ENCODE assay signal across 8 mouse cellular contexts in genomic region chr13:55328171-55328570, GRCm38 (mm10). TPM values are rescaled to one million over a fixed set of nuclear protein-coding genes. Genes with fewer than 3 reads are reported as not detected.
A peak's percentile ranks its signal among the peaks of the same experiment; 100 is the strongest.
DNase-seq lines count a peak whose midpoint lies in the region; ATAC-seq and TF ChIP-seq lines count a peak whose summit lies in the region.

No protein-coding gene starts in this region.

- H3K4me2 ChIP-seq in forebrain, embryonic 13.5 days, result peak overlapping the region; percentile 68
- H3K4me2 ChIP-seq in limb, embryonic 14.5 days (replicated peaks; ENCODE audit: low read depth, low read length, severe bottlenecking), result peak overlapping the region; percentile 91
- H3K4me2 ChIP-seq in stomach, embryonic 15.5 days, result peak overlapping the region; percentile 96

- H3K4me3 ChIP-seq in spleen, adult 2 months (ENCODE audit: extremely low read depth, insufficient read depth, insufficient read length), result peak overlapping the region; percentile 4; the same call in 1 of the 2 replicates
- peak overlapping the region; percentile 64 for H3K4me3 ChIP-seq in forebrain, embryonic 13.5 days
- peak overlapping the region; percentile 77 for H3K4me3 ChIP-seq in limb, embryonic 14.5 days (replicated peaks; ENCODE audit: low read length)
- H3K4me3 ChIP-seq in stomach, embryonic 15.5 days (replicated peaks), result peak overlapping the region; percentile 75
- H3K4me3 ChIP-seq in lung, adult 2 months (replicated peaks; ENCODE audit: extremely low read depth, low read depth, low read length), result no peak overlapping the region

- no peak for TF ChIP-seq POLR2A in spleen, adult 2 months (IDR thresholded peaks at IDR 0.05; ENCODE audit: low read depth, low read length)
- TF ChIP-seq POLR2A in limb, embryonic 14.5 days (IDR thresholded peaks at IDR 0.05; ENCODE audit: borderline replicate concordance, extremely low read depth, insufficient read depth, insufficient read length), result no peak
- no peak for TF ChIP-seq POLR2A in lung, adult 2 months (IDR thresholded peaks at IDR 0.05; ENCODE audit: borderline replicate concordance, extremely low read depth, low read depth, low read length)

- TF ChIP-seq CTCF in spleen, adult 2 months (IDR thresholded peaks at IDR 0.05; ENCODE audit: extremely low read depth, insufficient read depth, insufficient read length, insufficient replicate concordance), result no peak
- TF ChIP-seq CTCF in lung, adult 2 months (IDR thresholded peaks at IDR 0.05; ENCODE audit: insufficient read depth, low read length), result no peak

- peaks cover 21% of the 10 kb centered on the region for H3K36me3 ChIP-seq in spleen, adult 2 months (ENCODE audit: control insufficient read depth, insufficient read depth, low read length)
- H3K36me3 ChIP-seq in forebrain, embryonic 13.5 days (ENCODE audit: poor library complexity, severe bottlenecking), result peaks cover 32% of the 10 kb centered on the region
- peaks cover 29% of the 10 kb centered on the region for H3K36me3 ChIP-seq in limb, embryonic 14.5 days (ENCODE audit: control insufficient read depth, insufficient read depth, low read length)
- peaks cover 27% of the 10 kb centered on the region for H3K36me3 ChIP-seq in stomach, embryonic 15.5 days

- H3K4me1 ChIP-seq in spleen, adult 2 months (ENCODE audit: control insufficient read depth, insufficient read depth, insufficient read length), result peaks cover 16% of the 10 kb centered on the region; the same call in 1 of the 2 replicates
- H3K4me1 ChIP-seq in forebrain, embryonic 13.5 days, result peaks cover 47% of the 10 kb centered on the region
- H3K4me1 ChIP-seq in limb, embryonic 14.5 days (ENCODE audit: control insufficient read depth, insufficient read depth, low read length), result peaks cover 31% of the 10 kb centered on the region
- H3K4me1 ChIP-seq in stomach, embryonic 15.5 days, result peaks cover 51% of the 10 kb centered on the region
- H3K4me1 ChIP-seq in lung, adult 2 months (ENCODE audit: control insufficient read depth, insufficient read depth, low read length), result peaks cover 8% of the 10 kb centered on the region

- ATAC-seq in forebrain, embryonic 13.5 days, result no peak
- no peak for ATAC-seq in limb, embryonic 14.5 days (ENCODE audit: low FRiP score, low read depth)
- no peak for ATAC-seq in stomach, embryonic 15.5 days (ENCODE audit: insufficient read depth, low FRiP score, low read depth)

- no peak overlapping the region for H3K27ac ChIP-seq in spleen, adult 2 months (ENCODE audit: insufficient read depth, low read length)
- no peak overlapping the region for H3K27ac ChIP-seq in forebrain, embryonic 13.5 days
- no peak overlapping the region for H3K27ac ChIP-seq in limb, embryonic 14.5 days (replicated peaks; ENCODE audit: low read depth, low read length)
- H3K27ac ChIP-seq in stomach, embryonic 15.5 days, result no peak overlapping the region

- no peaks in the 10 kb centered on the region for H3K27me3 ChIP-seq in spleen, adult 2 months (ENCODE audit: control insufficient read depth, insufficient read depth, low read length)
- H3K27me3 ChIP-seq in forebrain, embryonic 13.5 days, result no peaks in the 10 kb centered on the region
- H3K27me3 ChIP-seq in limb, embryonic 14.5 days (ENCODE audit: control insufficient read depth, insufficient read depth, low read length), result no peaks in the 10 kb centered on the region
- no peaks in the 10 kb centered on the region for H3K27me3 ChIP-seq in stomach, embryonic 15.5 days (replicated peaks)

- H3K9ac ChIP-seq in forebrain, embryonic 13.5 days, result peak overlapping the region; percentile 83
- peak overlapping the region; percentile 65 for H3K9ac ChIP-seq in limb, embryonic 14.5 days (ENCODE audit: low read depth, low read length, severe bottlenecking)
- H3K9ac ChIP-seq in stomach, embryonic 15.5 days, result peak overlapping the region; percentile 30

- H3K9me3 ChIP-seq in forebrain, embryonic 13.5 days (replicated peaks), result no peaks in the 10 kb centered on the region
- H3K9me3 ChIP-seq in limb, embryonic 14.5 days (ENCODE audit: control insufficient read depth, low read length), result no peaks in the 10 kb centered on the region
- H3K9me3 ChIP-seq in stomach, embryonic 15.5 days, result no peaks in the 10 kb centered on the region

- 84% methylated on average over 6 of the region's 6 CpGs for WGBS in spleen, adult 2 months
- 88% methylated on average over 6 of the region's 6 CpGs for WGBS in forebrain, embryonic 13.5 days
- 80% methylated on average over 6 of the region's 6 CpGs for WGBS in limb, embryonic 14.5 days
- 88% methylated on average over 6 of the region's 6 CpGs for WGBS in stomach, embryonic 15.5 days
- 87% methylated on average over 6 of the region's 6 CpGs for WGBS in lung, adult 2 months

- DNase-seq in spleen, adult 2 months (ENCODE audit: low read depth in 1 of 2, low spot score in 2 of 2), result no peak
- DNase-seq in spleen, adult 12 weeks (ENCODE audit: low spot score), result no peak
- DNase-seq in limb, embryonic 14.5 days (ENCODE audit: low spot score), result no peak
- DNase-seq in lung, adult 2 months, result no peak
- DNase-seq in cerebellum, postnatal 25 days, result no peak
- DNase-seq in gastrocnemius, postnatal 25 days, result no peak

RNA-seq across cellular contexts. Expression of gene Mxd3, which starts 1.5 kb away (rescaled TPM):
- polyA plus RNA-seq in spleen, adult 2 months (2012; rRNA removed), result 14.3 and 18.5 TPM in 2 replicates
- polyA plus RNA-seq in forebrain, embryonic 13.5 days (2015; fragmentation: Nextera tagmentation; extraction: Ambion mirVana), result 42.8 and 44.6 TPM in 2 replicates
- polyA plus RNA-seq in limb, embryonic 14.5 days (2012; rRNA removed), result 59.8 and 67.0 TPM in 2 replicates
- polyA plus RNA-seq in limb, embryonic 14.5 days (2014; fragmentation: Nextera tagmentation; extraction: Ambion mirVana), result 41.4 and 44.1 TPM in 2 replicates
- polyA plus RNA-seq in stomach, embryonic 15.5 days (2015; fragmentation: Nextera tagmentation; extraction: Ambion mirVana), result 29.2 and 32.1 TPM in 2 replicates
- polyA plus RNA-seq in lung, adult 2 months (2012; rRNA removed), result 1.5 and 2.7 TPM in 2 replicates
- 1 to 10 TPM in 1 of 2 experiments, under 1 TPM in 1; 0.72 to 1.5 TPM for total RNA-seq in gastrocnemius, postnatal 25 days (2021)

RNA-seq across cellular contexts. Expression of gene Rab24, which starts 6.4 kb away (rescaled TPM):
- polyA plus RNA-seq in spleen, adult 2 months (2012; rRNA removed), result 54.7 and 75.2 TPM in 2 replicates
- 102 and 105 TPM in 2 replicates for polyA plus RNA-seq in forebrain, embryonic 13.5 days (2015; fragmentation: Nextera tagmentation; extraction: Ambion mirVana)
- 154 and 165 TPM in 2 replicates for polyA plus RNA-seq in limb, embryonic 14.5 days (2012; rRNA removed)
- 109 and 116 TPM in 2 replicates for polyA plus RNA-seq in limb, embryonic 14.5 days (2014; fragmentation: Nextera tagmentation; extraction: Ambion mirVana)
- polyA plus RNA-seq in stomach, embryonic 15.5 days (2015; fragmentation: Nextera tagmentation; extraction: Ambion mirVana), result 89.8 and 93.2 TPM in 2 replicates
- polyA plus RNA-seq in lung, adult 2 months (2012; rRNA removed), result 60.4 and 69.2 TPM in 2 replicates
- total RNA-seq in gastrocnemius, postnatal 25 days (2021), result 10 to 100 TPM; 29.0 to 30.2 TPM

RNA-seq across cellular contexts. Expression of gene Prelid1, which starts 7.9 kb away (rescaled TPM):
- 195 and 230 TPM in 2 replicates for polyA plus RNA-seq in spleen, adult 2 months (2012; rRNA removed)
- 309 and 331 TPM in 2 replicates for polyA plus RNA-seq in forebrain, embryonic 13.5 days (2015; fragmentation: Nextera tagmentation; extraction: Ambion mirVana)
- 282 and 315 TPM in 2 replicates for polyA plus RNA-seq in limb, embryonic 14.5 days (2012; rRNA removed)
- polyA plus RNA-seq in limb, embryonic 14.5 days (2014; fragmentation: Nextera tagmentation; extraction: Ambion mirVana), result 450 and 476 TPM in 2 replicates
- 447 and 473 TPM in 2 replicates for polyA plus RNA-seq in stomach, embryonic 15.5 days (2015; fragmentation: Nextera tagmentation; extraction: Ambion mirVana)
- 216 and 247 TPM in 2 replicates for polyA plus RNA-seq in lung, adult 2 months (2012; rRNA removed)
- 10 to 100 TPM; 23.9 to 30.5 TPM for total RNA-seq in gastrocnemius, postnatal 25 days (2021)

RNA-seq across cellular contexts. Expression of gene Lman2, which starts 34.4 kb away (rescaled TPM):
- 63.9 and 70.1 TPM in 2 replicates for polyA plus RNA-seq in spleen, adult 2 months (2012; rRNA removed)
- polyA plus RNA-seq in forebrain, embryonic 13.5 days (2015; fragmentation: Nextera tagmentation; extraction: Ambion mirVana), result 57.9 and 60.5 TPM in 2 replicates
- 84.4 and 101 TPM in 2 replicates for polyA plus RNA-seq in limb, embryonic 14.5 days (2012; rRNA removed)
- polyA plus RNA-seq in limb, embryonic 14.5 days (2014; fragmentation: Nextera tagmentation; extraction: Ambion mirVana), result 92.9 and 101 TPM in 2 replicates
- polyA plus RNA-seq in stomach, embryonic 15.5 days (2015; fragmentation: Nextera tagmentation; extraction: Ambion mirVana), result 114 and 127 TPM in 2 replicates
- 76.2 and 80.8 TPM in 2 replicates for polyA plus RNA-seq in lung, adult 2 months (2012; rRNA removed)
- total RNA-seq in gastrocnemius, postnatal 25 days (2021), result 10 to 100 TPM; 35.1 to 35.7 TPM

RNA-seq across cellular contexts. Expression of gene Rgs14, which starts 41.4 kb away (rescaled TPM):
- 54.7 and 68.4 TPM in 2 replicates for polyA plus RNA-seq in spleen, adult 2 months (2012; rRNA removed)
- 0.30 and 0.40 TPM in 2 replicates for polyA plus RNA-seq in forebrain, embryonic 13.5 days (2015; fragmentation: Nextera tagmentation; extraction: Ambion mirVana)
- 1.8 and 1.9 TPM in 2 replicates for polyA plus RNA-seq in limb, embryonic 14.5 days (2012; rRNA removed)
- polyA plus RNA-seq in limb, embryonic 14.5 days (2014; fragmentation: Nextera tagmentation; extraction: Ambion mirVana), result 1.3 and 2.4 TPM in 2 replicates
- 1.3 and 1.5 TPM in 2 replicates for polyA plus RNA-seq in stomach, embryonic 15.5 days (2015; fragmentation: Nextera tagmentation; extraction: Ambion mirVana)
- polyA plus RNA-seq in lung, adult 2 months (2012; rRNA removed), result 11.7 and 11.8 TPM in 2 replicates
- total RNA-seq in gastrocnemius, postnatal 25 days (2021), result under 1 TPM; 0.15 to 0.35 TPM

Comparison
In these comparisons a context has a peak if more than half of its experiments do, and no peak if none do; other contexts are left out.
1. H3K9ac ChIP-seq: peak in every context shown above with its lines; median percentile 83 in forebrain, embryonic 13.5 days; 65 in limb, embryonic 14.5 days; 30 in stomach, embryonic 15.5 days.